In genomic region chr10:77132118-77132517, GRCm38 (mm10) we compare ENCODE assay signal across 8 mouse cellular contexts. TPM values are rescaled to one million over a fixed set of nuclear protein-coding genes. Genes with fewer than 3 reads are reported as not detected.
A peak's percentile ranks its signal among the peaks of the same experiment; 100 is the strongest.
DNase-seq lines count a peak whose midpoint lies in the region; ATAC-seq lines count a peak whose summit lies in the region.
"Had no signal": no experiment of that assay in that cellular context is flagged by ENCODE, and none has a peak within 500 bp of the region (broad histone marks: within the 10 kb centered on the region; RNA-seq: fewer than 3 reads in every experiment).

No protein-coding gene starts in this region.

- 0 out of 2 replicates have a peak overlapping the region, but pooled peaks have one; percentile 34 for H3K9ac ChIP-seq in heart, embryonic 11.5 days (ENCODE audit: low read depth, low read length)
- 0 out of 2 replicates have a peak overlapping the region, but pooled peaks have one; percentile 2 for H3K9ac ChIP-seq in lung, embryonic 16.5 days (ENCODE audit: low read length)
- 0 out of 2 replicates have a peak overlapping the region, but pooled peaks have one; percentile 16 for H3K9ac ChIP-seq in embryonic facial prominence, embryonic 13.5 days
- no peak overlapping the region for H3K9ac ChIP-seq in neural tube, embryonic 13.5 days

- H3K4me3 ChIP-seq in heart, embryonic 11.5 days (ENCODE audit: low read depth, low read length), result no peak overlapping the region
- no peak overlapping the region for H3K4me3 ChIP-seq in lung, embryonic 16.5 days (ENCODE audit: low read length)
- H3K4me3 ChIP-seq in embryonic facial prominence, embryonic 13.5 days, result no peak overlapping the region
- no peak overlapping the region for H3K4me3 ChIP-seq in neural tube, embryonic 13.5 days

- H3K27me3 ChIP-seq in heart, embryonic 11.5 days (ENCODE audit: control insufficient read depth, insufficient read depth, low read length), result no peaks in the 10 kb centered on the region
- no peaks in the 10 kb centered on the region for H3K27me3 ChIP-seq in lung, embryonic 16.5 days (ENCODE audit: control insufficient read depth, insufficient read depth, low read depth, low read length)
- no peaks in the 10 kb centered on the region for H3K27me3 ChIP-seq in embryonic facial prominence, embryonic 13.5 days
- no peaks in the 10 kb centered on the region for H3K27me3 ChIP-seq in neural tube, embryonic 13.5 days

- H3K36me3 ChIP-seq in heart, embryonic 11.5 days (ENCODE audit: control insufficient read depth, insufficient read depth, low read length), result peaks cover 3% of the 10 kb centered on the region; the same call in 1 of the 2 replicates
- no peaks in the 10 kb centered on the region for H3K36me3 ChIP-seq in lung, embryonic 16.5 days (ENCODE audit: control insufficient read depth, insufficient read depth, low read length)
- no peaks in the 10 kb centered on the region for H3K36me3 ChIP-seq in embryonic facial prominence, embryonic 13.5 days
- H3K36me3 ChIP-seq in neural tube, embryonic 13.5 days, result no peaks in the 10 kb centered on the region

- intact Hi-C loops in heart, postnatal 25 days (cut with DNase I), result no loop called here

- ATAC-seq in heart, embryonic 11.5 days (replicated peaks; ENCODE audit: insufficient number of reproducible peaks, low FRiP score, low TSS enrichment), result no peak
- no peak for ATAC-seq in lung, embryonic 16.5 days (ENCODE audit: low read depth)
- ATAC-seq in embryonic facial prominence, embryonic 13.5 days (ENCODE audit: insufficient number of reproducible peaks, insufficient read depth, low FRiP score, low TSS enrichment, low read depth), result no peak
- ATAC-seq in neural tube, embryonic 13.5 days (ENCODE audit: low read depth), result no peak
- ATAC-seq in cerebellum, adult (ENCODE audit: insufficient number of reproducible peaks, low FRiP score, low TSS enrichment), result no peak

- peaks cover 47% of the 10 kb centered on the region for H3K4me1 ChIP-seq in heart, embryonic 11.5 days (ENCODE audit: control insufficient read depth, insufficient read depth, low read length)
- peaks cover 27% of the 10 kb centered on the region for H3K4me1 ChIP-seq in lung, embryonic 16.5 days (replicated peaks; ENCODE audit: control insufficient read depth, insufficient read depth, low read length)
- peaks cover 27% of the 10 kb centered on the region for H3K4me1 ChIP-seq in embryonic facial prominence, embryonic 13.5 days
- H3K4me1 ChIP-seq in neural tube, embryonic 13.5 days (replicated peaks), result peaks cover 39% of the 10 kb centered on the region

- WGBS in heart, embryonic 11.5 days (ENCODE audit: insufficient replicate concordance), result 56% methylated on average over 11 of the region's 11 CpGs
- WGBS in lung, embryonic 16.5 days, result 59% methylated on average over 11 of the region's 11 CpGs
- WGBS in embryonic facial prominence, embryonic 13.5 days, result 16% methylated on average over 11 of the region's 11 CpGs
- 48% methylated on average over 11 of the region's 11 CpGs for WGBS in neural tube, embryonic 13.5 days

- H3K27ac ChIP-seq in heart, embryonic 11.5 days (ENCODE audit: low read depth, low read length), result peak overlapping the region; percentile 58; the same call in 1 of the 2 replicates
- H3K27ac ChIP-seq in lung, embryonic 16.5 days (ENCODE audit: low read length), result peak overlapping the region; percentile 26; the same call in 1 of the 2 replicates
- peak overlapping the region; percentile 58 for H3K27ac ChIP-seq in embryonic facial prominence, embryonic 13.5 days
- H3K27ac ChIP-seq in neural tube, embryonic 13.5 days (replicated peaks), result peak overlapping the region; percentile 38; the same call in 1 of the 2 replicates

- H3K9me3 ChIP-seq in heart, embryonic 11.5 days (replicated peaks; ENCODE audit: control insufficient read depth, low read length), result no peaks in the 10 kb centered on the region
- H3K9me3 ChIP-seq in lung, embryonic 16.5 days (ENCODE audit: control insufficient read depth, low read length), result no peaks in the 10 kb centered on the region
- no peaks in the 10 kb centered on the region for H3K9me3 ChIP-seq in embryonic facial prominence, embryonic 13.5 days
- H3K9me3 ChIP-seq in neural tube, embryonic 13.5 days, result no peaks in the 10 kb centered on the region

- DNase-seq in heart, postnatal 25 days (ENCODE audit: low spot score), result no peak
- DNase-seq in lung, adult 18-20 months, result no peak

- H3K4me2 ChIP-seq in heart, embryonic 11.5 days, result no peak overlapping the region
- no peak overlapping the region for H3K4me2 ChIP-seq in lung, embryonic 16.5 days (ENCODE audit: low read depth, low read length)
- no peak overlapping the region for H3K4me2 ChIP-seq in embryonic facial prominence, embryonic 13.5 days
- H3K4me2 ChIP-seq in neural tube, embryonic 13.5 days, result no peak overlapping the region

RNA-seq across cellular contexts. Expression of gene Col18a1, which starts 34.2 kb away (rescaled TPM):
- 113 and 164 TPM in 2 replicates for polyA plus RNA-seq in heart, embryonic 11.5 days (2014; fragmentation: Nextera tagmentation; extraction: Ambion mirVana)
- 10 to 100 TPM; 13.0 to 15.3 TPM for total RNA-seq in heart, postnatal 25 days (2021)
- polyA plus RNA-seq in lung, embryonic 16.5 days (2015; fragmentation: Nextera tagmentation; extraction: Ambion mirVana), result 298 and 315 TPM in 2 replicates
- polyA plus RNA-seq in embryonic facial prominence, embryonic 13.5 days (2015; fragmentation: Nextera tagmentation; extraction: Ambion mirVana), result 83.9 and 86.3 TPM in 2 replicates
- polyA plus RNA-seq in neural tube, embryonic 13.5 days (2015; fragmentation: Nextera tagmentation; extraction: Ambion mirVana), result 63.3 and 64.2 TPM in 2 replicates
- total RNA-seq: monocyte, adult 5-6 weeks had no signal
